Mouse (Mus musculus) hindlimb bud, embryonic 11.5 days (tissue): ENCODE measurements around the gene Fam210b.

Source experiments
- DNase-seq: peaks from one replicate; pipeline ENCODE4 v3.0.0-alpha.2; 2012; ENCODE audit warnings: low read depth, low spot score; ENCODE audit errors: extremely low spot score

Gene Fam210b

GRCm38 (mm10) chr2:172399901-172400300 is 54.5 kb downstream of the Fam210b start:
- no peak for DNase-seq

- no peak for DNase-seq
Measured at GRCm38 (mm10) chr2:172401116-172401825, 55.9 kb downstream of the Fam210b start.

- DNase-seq: no peak
Measured at GRCm38 (mm10) chr2:172404239-172404638, 58.9 kb downstream of the Fam210b start.

- no peak for DNase-seq
Measured at GRCm38 (mm10) chr2:172405011-172405410, 59.6 kb downstream of the Fam210b start.
